In genomic region chr9:72192051-72192952, GRCm38 (mm10) we compare ENCODE assay signal across 8 mouse cellular contexts.
A peak's percentile ranks its signal among the peaks of the same experiment; 100 is the strongest.
DNase-seq lines count a peak whose midpoint lies in the region; ATAC-seq and TF ChIP-seq lines count a peak whose summit lies in the region.

No protein-coding gene starts in this region.

- H3K9me3 ChIP-seq in liver, embryonic 12.5 days (replicated peaks), result no peaks in the 10 kb centered on the region
- H3K9me3 ChIP-seq in neural tube, embryonic 14.5 days (ENCODE audit: control insufficient read depth, low read length), result no peaks in the 10 kb centered on the region

- no peaks in the 10 kb centered on the region for H3K36me3 ChIP-seq in liver, adult 2 months (ENCODE audit: control insufficient read depth, insufficient read depth, low read length)
- no peaks in the 10 kb centered on the region for H3K36me3 ChIP-seq in liver, embryonic 12.5 days
- H3K36me3 ChIP-seq in neural tube, embryonic 14.5 days (ENCODE audit: control insufficient read depth, insufficient read depth, low read length), result no peaks in the 10 kb centered on the region

- no peaks in the 10 kb centered on the region for H3K4me1 ChIP-seq in liver, adult 2 months (ENCODE audit: control insufficient read depth, insufficient read depth, low read length)
- H3K4me1 ChIP-seq in liver, embryonic 12.5 days, result no peaks in the 10 kb centered on the region
- peaks cover 4% of the 10 kb centered on the region; the same call in 1 of the 2 replicates for H3K4me1 ChIP-seq in neural tube, embryonic 14.5 days (ENCODE audit: control insufficient read depth, insufficient read depth, low read length)

- no peak overlapping the region for H3K4me3 ChIP-seq in liver, adult 2 months (ENCODE audit: insufficient read depth, low read depth, low read length)
- H3K4me3 ChIP-seq in liver, embryonic 12.5 days, result no peak overlapping the region
- H3K4me3 ChIP-seq in neural tube, embryonic 14.5 days (ENCODE audit: low read depth, low read length), result no peak overlapping the region

- 45% methylated on average over 8 of the region's 8 CpGs for whole genome bisulfite sequencing in liver, adult 2 months
- 45% methylated on average over 8 of the region's 8 CpGs for WGBS in liver, embryonic 12.5 days (ENCODE audit: insufficient replicate concordance)
- WGBS in neural tube, embryonic 14.5 days, result 36% methylated on average over 8 of the region's 8 CpGs

- no peak overlapping the region for H3K4me2 ChIP-seq in liver, embryonic 12.5 days
- peak overlapping the region; percentile 16; the same call in 1 of the 2 replicates for H3K4me2 ChIP-seq in neural tube, embryonic 14.5 days (ENCODE audit: low read depth, low read length)

- TF ChIP-seq CTCF in liver, adult 2 months (IDR thresholded peaks at IDR 0.05; ENCODE audit: low read depth, low read length), result peak; percentile 70

- intact Hi-C loops in heart, postnatal 36 days (cut with DNase I), result loop anchor here (1.0 to 10.0 kb wide), 3 partner anchors 59 to 548 kb away; no protein-coding TSS in a partner anchor
- intact Hi-C loops in left cerebral cortex, postnatal 25 days (cut with DNase I), result loop anchor here (1.0 to 10.0 kb wide), 4 partner anchors 37 to 548 kb away; partner anchors contain the start of gene Tcf12

- peak; percentile 37 for DNase-seq in liver, adult 2 months (ENCODE audit: extremely low read depth, low read depth, low spot score)
- peak; percentile 46 to 57 for DNase-seq in adrenal gland, adult 18-20 months (ENCODE audit: low spot score in 2 of 2)
- peak; percentile 61 for DNase-seq in embryo, embryonic 11 days
- DNase-seq in heart, postnatal 36 days, result peak; percentile 53 to 69
- peak; percentile 37 to 73 for DNase-seq in left cerebral cortex, postnatal 25 days (ENCODE audit: low spot score in 2 of 2)
- DNase-seq in c-Kit-positive CD71-positive TER-119-positive erythroid progenitor cells, embryonic 14.5 days (ENCODE audit: low spot score), result no peak

- no peak overlapping the region for H3K27ac ChIP-seq in liver, adult 2 months (replicated peaks; ENCODE audit: insufficient read depth, low read depth, low read length)
- H3K27ac ChIP-seq in liver, embryonic 12.5 days, result no peak overlapping the region
- H3K27ac ChIP-seq in neural tube, embryonic 14.5 days (ENCODE audit: low read depth, low read length), result no peak overlapping the region

- H3K79me2 ChIP-seq in liver, adult 2 months (ENCODE audit: control insufficient read depth, insufficient read depth, low read length), result no peaks in the 10 kb centered on the region

- no peak overlapping the region for H3K9ac ChIP-seq in liver, adult 2 months (ENCODE audit: low read depth, low read length)
- H3K9ac ChIP-seq in liver, embryonic 12.5 days, result no peak overlapping the region
- H3K9ac ChIP-seq in neural tube, embryonic 14.5 days (replicated peaks; ENCODE audit: low read depth, low read length), result no peak overlapping the region

- no peaks in the 10 kb centered on the region for H3K27me3 ChIP-seq in liver, adult 2 months (ENCODE audit: control insufficient read depth, insufficient read depth, low read length)
- no peaks in the 10 kb centered on the region for H3K27me3 ChIP-seq in liver, embryonic 12.5 days (replicated peaks)
- no peaks in the 10 kb centered on the region for H3K27me3 ChIP-seq in neural tube, embryonic 14.5 days (ENCODE audit: control insufficient read depth, insufficient read depth, low read length)

- no peak for TF ChIP-seq POLR2A in liver, adult 2 months (IDR thresholded peaks at IDR 0.05; ENCODE audit: extremely low read depth, insufficient read depth, low read length)

- ATAC-seq in liver, embryonic 12.5 days, result no peak
- ATAC-seq in neural tube, embryonic 14.5 days (ENCODE audit: low read depth), result no peak
